Mouse (Mus musculus) thymus, adult 2 months (tissue): ENCODE data around the gene Padi1.

ENCODE experiments used
- CTCF ChIP-seq: fragments of 200-500 bp; IDR thresholded peaks from 2 replicates; pipeline ENCODE4 v1.5.1; 2012; ENCODE audit warnings: mild to moderate bottlenecking, control low read depth, low read length, moderate library complexity, borderline replicate concordance; ENCODE audit not compliant: control insufficient read depth, poor library complexity, insufficient read depth; ENCODE audit errors: extremely low read depth
- POLR2A ChIP-seq: fragments of 200-500 bp; IDR thresholded peaks from 2 replicates; pipeline ENCODE4 v1.6.1; 2012; ENCODE audit warnings: mild to moderate bottlenecking, low read length, control low read depth, moderate library complexity; ENCODE audit not compliant: control insufficient read depth, poor library complexity, insufficient read depth; ENCODE audit errors: extremely low read depth

DNA sequence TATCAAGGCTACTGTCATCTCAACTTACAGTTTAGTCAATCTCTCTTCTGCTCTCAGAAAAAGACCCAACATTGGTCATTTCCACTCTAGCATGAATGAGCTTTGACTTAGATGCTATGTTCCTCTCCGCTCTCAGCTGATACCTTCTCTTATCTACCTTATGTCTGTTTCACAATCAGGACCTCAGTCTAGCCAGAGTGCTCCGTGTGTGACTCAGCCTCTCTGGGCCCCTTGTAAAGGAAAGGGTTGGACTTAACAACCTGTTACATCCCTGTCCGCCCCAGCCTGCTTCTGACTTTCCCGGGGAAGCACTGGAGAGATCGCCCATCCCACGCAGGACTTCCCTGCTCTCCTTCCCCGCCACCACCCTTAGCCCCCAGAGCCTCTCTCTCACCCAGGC is 53.0 kb downstream of the Padi1 start:
- TF ChIP-seq CTCF, result no peak
- TF ChIP-seq POLR2A, result no peak
